9 mouse cellular contexts compared by ENCODE assay signal in the genomic region with DNA sequence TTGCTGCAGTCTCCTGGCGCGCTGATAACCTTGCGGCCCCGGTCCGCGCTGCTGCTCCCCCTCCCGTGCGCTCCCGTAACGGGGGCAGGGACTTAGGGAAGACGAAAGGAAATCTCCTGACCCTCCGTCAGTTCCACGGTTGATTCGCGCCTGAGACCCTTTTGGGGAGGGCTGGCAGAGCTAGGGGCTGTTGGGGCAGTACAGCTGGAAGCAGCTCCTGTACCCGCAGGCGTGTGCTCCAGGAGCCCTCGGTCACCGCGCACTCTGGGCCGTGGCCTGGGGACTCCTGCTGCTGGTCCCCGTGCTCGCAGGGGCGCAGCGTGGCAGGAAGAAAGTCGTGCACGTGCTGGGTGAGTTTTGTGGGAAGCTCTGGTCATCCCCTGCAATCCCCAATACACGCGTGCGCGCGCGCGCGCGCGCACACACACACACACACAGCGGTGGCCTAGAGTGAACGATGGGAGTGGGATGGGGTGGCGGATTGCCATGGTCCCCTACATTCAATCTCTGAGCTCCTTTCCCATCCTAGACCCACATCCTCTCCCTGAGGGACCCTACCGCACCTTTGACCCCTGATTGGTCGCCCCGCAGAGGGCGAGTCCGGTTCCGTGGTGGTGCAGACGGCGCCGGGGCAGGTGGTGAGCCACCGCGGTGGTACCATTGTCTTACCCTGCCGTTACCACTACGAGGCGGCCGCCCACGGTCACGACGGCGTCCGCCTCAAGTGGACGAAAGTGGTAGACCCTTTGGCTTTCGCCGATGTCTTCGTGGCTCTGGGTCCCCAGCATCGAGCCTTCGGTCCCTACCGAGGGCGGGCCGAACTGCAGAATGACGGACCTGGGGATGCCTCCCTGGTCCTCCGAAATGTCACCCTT. TPM values are rescaled to one million over a fixed set of nuclear protein-coding genes. Genes with fewer than 3 reads are reported as not detected.
DNase-seq lines count a peak whose midpoint lies in the region; ATAC-seq and TF ChIP-seq lines count a peak whose summit lies in the region.
"Had no signal": no experiment of that assay in that cellular context is flagged by ENCODE, and none has a peak within 500 bp of the region (broad histone marks: within the 10 kb centered on the region; RNA-seq: fewer than 3 reads in every experiment).

No protein-coding gene starts in this region.

- H3K27me3 ChIP-seq in heart, postnatal 0 days (ENCODE audit: control insufficient read depth, insufficient read depth, low read length) = peaks cover 73% of the 10 kb centered on the region
- H3K27me3 ChIP-seq in limb, embryonic 13.5 days = peaks cover 88% of the 10 kb centered on the region

- H3K9me3 ChIP-seq in heart, postnatal 0 days (replicated peaks; ENCODE audit: control insufficient read depth, low read length) = no peaks in the 10 kb centered on the region
- no peaks in the 10 kb centered on the region for H3K9me3 ChIP-seq in limb, embryonic 13.5 days

- no peak for TF ChIP-seq EP300 in heart, postnatal 0 days (IDR thresholded peaks at IDR 0.05; ENCODE audit: low read depth)

- peak overlapping the region; percentile 75 for H3K4me2 ChIP-seq in heart, postnatal 0 days (ENCODE audit: low read depth, low read length)
- peak overlapping the region; percentile 79 for H3K4me2 ChIP-seq in limb, embryonic 13.5 days (replicated peaks)

- intact Hi-C loops in heart, postnatal 25 days (cut with DNase I) = loop anchor here (5.0 kb wide), 1 partner anchor 83 kb away; no protein-coding TSS in a partner anchor

- peaks cover 10% of the 10 kb centered on the region; the same call in 1 of the 2 replicates for H3K4me1 ChIP-seq in heart, postnatal 0 days (ENCODE audit: control insufficient read depth, insufficient read depth)
- 0 out of 2 replicates have a peak, but pooled peaks cover 3% of the 10 kb centered on the region for H3K4me1 ChIP-seq in embryonic fibroblast, embryonic 13.5 days (ENCODE audit: control insufficient read depth, insufficient read depth, low read length)
- H3K4me1 ChIP-seq in limb, embryonic 13.5 days = peaks cover 28% of the 10 kb centered on the region

- 0 out of 2 replicates have a peak, but pooled peaks have one; percentile 4 for TF ChIP-seq CTCF in heart, postnatal 0 days (IDR thresholded peaks at IDR 0.05; ENCODE audit: low read depth)
- TF ChIP-seq CTCF in embryonic fibroblast, embryonic 13.5 days (IDR thresholded peaks at IDR 0.05; ENCODE audit: borderline replicate concordance, insufficient read depth, low read length) = no peak

- H3K9ac ChIP-seq in heart, postnatal 0 days (replicated peaks; ENCODE audit: low read depth, low read length) = no peak overlapping the region
- H3K9ac ChIP-seq in limb, embryonic 13.5 days = peak overlapping the region; percentile 60

- H3K27ac ChIP-seq in heart, postnatal 0 days (ENCODE audit: low read depth) = no peak overlapping the region
- H3K27ac ChIP-seq in embryonic fibroblast, embryonic 13.5 days (ENCODE audit: insufficient read depth, low read length) = no peak overlapping the region
- no peak overlapping the region for H3K27ac ChIP-seq in limb, embryonic 13.5 days

- no peak for DNase-seq in heart, postnatal 0 days (ENCODE audit: low spot score)
- no peak for DNase-seq in heart, postnatal 25 days (ENCODE audit: low spot score)
- peak; percentile 39 for DNase-seq in brain, adult 2 months (ENCODE audit: low read depth, low spot score)
- peak; percentile 28 for DNase-seq in retina, postnatal 7 days (ENCODE audit: low read depth, low spot score)
- no peak for DNase-seq in urinary bladder, adult 2 months (ENCODE audit: low spot score)
- no peak for DNase-seq in urinary bladder, postnatal 25 days (ENCODE audit: low spot score)

- 2% methylated on average over 71 of the region's 71 CpGs for WGBS in heart, postnatal 0 days
- WGBS in limb, embryonic 13.5 days = 1% methylated on average over 71 of the region's 71 CpGs

- no peaks in the 10 kb centered on the region for H3K36me3 ChIP-seq in heart, postnatal 0 days (replicated peaks; ENCODE audit: control insufficient read depth, insufficient read depth, low read length)
- no peaks in the 10 kb centered on the region for H3K36me3 ChIP-seq in limb, embryonic 13.5 days

- no peak for ATAC-seq in heart, postnatal 0 days (ENCODE audit: insufficient read depth, low read depth)
- no peak for ATAC-seq in limb, embryonic 13.5 days (ENCODE audit: low FRiP score, low read depth)

- H3K4me3 ChIP-seq in heart, postnatal 0 days (ENCODE audit: low read depth, low read length) = peak overlapping the region; percentile 43
- peak overlapping the region; percentile 34 for H3K4me3 ChIP-seq in embryonic fibroblast, embryonic 13.5 days (ENCODE audit: insufficient read depth, low read length)
- H3K4me3 ChIP-seq in limb, embryonic 13.5 days = peak overlapping the region; percentile 46

- TF ChIP-seq POLR2A in embryonic fibroblast, embryonic 13.5 days (IDR thresholded peaks at IDR 0.05; ENCODE audit: low read depth, low read length) = no peak

RNA-seq across cellular contexts. Expression of gene Hapln4, which starts 1.2 kb away (rescaled TPM):
- not detected in 2 replicates for total RNA-seq in heart, postnatal 0 days (2014; rRNA removed; ENCODE audit: low replicate concordance)
- polyA plus RNA-seq in heart, postnatal 0 days (2015; fragmentation: Nextera tagmentation; extraction: Ambion mirVana) = not detected in 2 replicates
- not detected for total RNA-seq in heart, postnatal 25 days (2021)
- 0.84 and 1.1 TPM in 2 replicates for polyA plus RNA-seq in embryonic fibroblast, embryonic 13.5 days (2011; ENCODE audit: insufficient read length, low read depth, missing spikeins)
- not detected in 2 replicates for polyA plus RNA-seq in limb, embryonic 13.5 days (2015; fragmentation: Nextera tagmentation; extraction: Ambion mirVana)
- polyA plus RNA-seq in urinary bladder, adult 2 months (2012; rRNA removed) = 0.21 TPM in 2 replicates
- total RNA-seq: MEL had no signal

RNA-seq across cellular contexts. Expression of gene Tm6sf2, which starts 11.7 kb away (rescaled TPM):
- total RNA-seq in heart, postnatal 0 days (2014; rRNA removed; ENCODE audit: low replicate concordance) = 2.1 TPM in 1 of 2 replicates, not detected in the other
- 1.0 and 1.3 TPM in 2 replicates for polyA plus RNA-seq in heart, postnatal 0 days (2015; fragmentation: Nextera tagmentation; extraction: Ambion mirVana)
- total RNA-seq in heart, postnatal 25 days (2021) = 1 to 10 TPM; 1.1 to 1.3 TPM
- polyA plus RNA-seq in embryonic fibroblast, embryonic 13.5 days (2011; ENCODE audit: insufficient read length, low read depth, missing spikeins) = 1.0 TPM in 2 replicates
- polyA plus RNA-seq in limb, embryonic 13.5 days (2015; fragmentation: Nextera tagmentation; extraction: Ambion mirVana) = 1.0 and 1.2 TPM in 2 replicates
- 1.8 and 2.5 TPM in 2 replicates for polyA plus RNA-seq in urinary bladder, adult 2 months (2012; rRNA removed)

RNA-seq across cellular contexts. Expression of gene Ncan, which starts 36.2 kb away (rescaled TPM):
- total RNA-seq in heart, postnatal 0 days (2014; rRNA removed; ENCODE audit: low replicate concordance) = 0.35 TPM in 1 of 2 replicates, not detected in the other
- polyA plus RNA-seq in heart, postnatal 0 days (2015; fragmentation: Nextera tagmentation; extraction: Ambion mirVana) = 0.10 and 0.12 TPM in 2 replicates
- under 1 TPM in 1 of 2 experiments, not detected in 1; 0.03 TPM for total RNA-seq in heart, postnatal 25 days (2021)
- polyA plus RNA-seq in embryonic fibroblast, embryonic 13.5 days (2011; ENCODE audit: insufficient read length, low read depth, missing spikeins) = 0.33 TPM in 1 of 2 replicates, not detected in the other
- polyA plus RNA-seq in limb, embryonic 13.5 days (2015; fragmentation: Nextera tagmentation; extraction: Ambion mirVana) = 0.67 and 0.87 TPM in 2 replicates
- polyA plus RNA-seq in urinary bladder, adult 2 months (2012; rRNA removed) = 0.12 and 0.18 TPM in 2 replicates
- total RNA-seq: MEL had no signal

RNA-seq across cellular contexts. Expression of gene Sugp1, which starts 41.8 kb away (rescaled TPM):
- total RNA-seq in heart, postnatal 0 days (2014; rRNA removed; ENCODE audit: low replicate concordance) = 11.5 TPM in 2 replicates
- 22.6 and 23.0 TPM in 2 replicates for polyA plus RNA-seq in heart, postnatal 0 days (2015; fragmentation: Nextera tagmentation; extraction: Ambion mirVana)
- 10 to 100 TPM; 17.2 to 18.4 TPM for total RNA-seq in heart, postnatal 25 days (2021)
- 20.5 and 23.9 TPM in 2 replicates for polyA plus RNA-seq in embryonic fibroblast, embryonic 13.5 days (2011; ENCODE audit: insufficient read length, low read depth, missing spikeins)
- polyA plus RNA-seq in limb, embryonic 13.5 days (2015; fragmentation: Nextera tagmentation; extraction: Ambion mirVana) = 54.5 and 58.5 TPM in 2 replicates
- 15.4 and 20.6 TPM in 2 replicates for polyA plus RNA-seq in urinary bladder, adult 2 months (2012; rRNA removed)

RNA-seq across cellular contexts. Expression of gene Mau2, which starts 41.9 kb away (rescaled TPM):
- total RNA-seq in heart, postnatal 0 days (2014; rRNA removed; ENCODE audit: low replicate concordance) = 71.1 and 92.3 TPM in 2 replicates
- polyA plus RNA-seq in heart, postnatal 0 days (2015; fragmentation: Nextera tagmentation; extraction: Ambion mirVana) = 25.6 and 28.0 TPM in 2 replicates
- total RNA-seq in heart, postnatal 25 days (2021) = 10 to 100 TPM; 34.7 to 35.5 TPM
- 25.8 and 31.6 TPM in 2 replicates for polyA plus RNA-seq in embryonic fibroblast, embryonic 13.5 days (2011; ENCODE audit: insufficient read length, low read depth, missing spikeins)
- 59.5 and 62.8 TPM in 2 replicates for polyA plus RNA-seq in limb, embryonic 13.5 days (2015; fragmentation: Nextera tagmentation; extraction: Ambion mirVana)
- polyA plus RNA-seq in urinary bladder, adult 2 months (2012; rRNA removed) = 49.6 and 57.8 TPM in 2 replicates

Comparison
In these comparisons a context has a peak if more than half of its experiments do, and no peak if none do; other contexts are left out.
1. DNase-seq: peak in brain, adult 2 months (single experiment) and retina, postnatal 7 days (single experiment); none in heart, postnatal 0 days (single experiment), heart, postnatal 25 days (single experiment), urinary bladder, adult 2 months (single experiment) and urinary bladder, postnatal 25 days (single experiment).
2. Peak in every context shown above with its lines, with median percentiles within 50 percentile points of each other: H3K4me3 ChIP-seq.